Mouse (Mus musculus) forebrain, postnatal 0 days (tissue): Measurements from ENCODE around the gene Fam160a1. TPM values are rescaled to one million over a fixed set of nuclear protein-coding genes. Genes with fewer than 3 reads are reported as not detected.

Experiments used
- ATAC-seq: fragments of 200-750 bp; cut with Nextera tagmentation; 2 replicates; pipeline ENCODE4 v1.8.0; 2017; ENCODE audit warnings: mild to moderate bottlenecking, moderate library complexity
- DNase-seq: peaks from one replicate; pipeline ENCODE4 v3.0.0-alpha.2; 2015
- H3K27ac ChIP-seq: fragments of 300-500 bp; sonication (generic); 2 replicates; pipeline ENCODE4 v1.5.1; 2014; ENCODE audit warnings: low read depth, mild to moderate bottlenecking, antibody characterized with exemption, low read length, moderate library complexity, mixed read lengths
- H3K27me3 ChIP-seq: fragments of 300-500 bp; sonication (generic); 2 replicates; pipeline ENCODE4 v1.6.1; 2014; ENCODE audit warnings: mild to moderate bottlenecking, low read length, mixed read lengths; ENCODE audit not compliant: insufficient read depth
- H3K36me3 ChIP-seq: fragments of 300-500 bp; sonication (generic); 2 replicates; pipeline ENCODE4 v1.6.1; 2014; ENCODE audit warnings: mild to moderate bottlenecking, moderate library complexity; ENCODE audit not compliant: insufficient read depth
- H3K4me1 ChIP-seq: fragments of 300-500 bp; sonication (generic); 2 replicates; pipeline ENCODE4 v1.6.1; 2014; ENCODE audit warnings: antibody characterized with exemption; ENCODE audit not compliant: insufficient read depth
- H3K4me2 ChIP-seq: fragments of 300-500 bp; sonication (generic); 2 replicates; pipeline ENCODE4 v1.6.1; 2014; ENCODE audit warnings: low read depth, mild to moderate bottlenecking, moderate library complexity
- H3K4me3 ChIP-seq: fragments of 300-500 bp; sonication (generic); 2 replicates; pipeline ENCODE4 v1.5.1; 2014; ENCODE audit warnings: low read depth, low read length, mixed read lengths
- H3K9ac ChIP-seq: fragments of 300-500 bp; sonication (generic); 2 replicates; pipeline ENCODE4 v1.6.1; 2014; ENCODE audit warnings: mild to moderate bottlenecking
- H3K9me3 ChIP-seq: fragments of 300-500 bp; sonication (generic); 2 replicates; pipeline ENCODE4 v1.6.1; 2016; ENCODE audit warnings: low read length
- CTCF ChIP-seq: sonication (generic); IDR thresholded peaks from 2 replicates; pipeline ENCODE4 v1.5.1; 2016; ENCODE audit warnings: antibody characterized with exemption, control low read depth, low read depth
- WGBS: fragments of 180-500 bp; shearing (Covaris S2); extraction: QIAGEN DNeasy Blood & Tissue Kit; methylation state at CpG from one replicate; pipeline ENCODE4 v1.1.7; 2014; 5-methylcytosine and 5-hydroxymethylcytosine counted together
- polyA plus RNA-seq: library from polyadenylated mRNA; unstranded; fragments of >200 nt; fragmentation: Nextera tagmentation; extraction: Ambion mirVana; gene quantifications from 2 replicates; pipeline ENCODE4 v1.2.1, GENCODE M21; 2015
- total RNA-seq: library from RNA; depleted of rRNA; stranded (reverse); fragments of >200 nt; gene quantifications from 2 replicates; pipeline ENCODE4 v1.2.3, GENCODE M21; 2014; rRNA removed

The Fam160a1 gene
- total RNA-seq (2.6 and 2.8 TPM in 2 replicates), polyA plus RNA-seq (0.57 and 0.67 TPM in 2 replicates)

- H3K9me3 ChIP-seq, result no peaks in the 10 kb centered on the region
- no peak within 1 kb of the TSS for H3K4me2 ChIP-seq
- no peak for TF ChIP-seq CTCF
- H3K9ac ChIP-seq, result no peak within 1 kb of the TSS
- no peak within 1 kb of the TSS for H3K4me3 ChIP-seq
- no peak for DNase-seq
- H3K4me1 ChIP-seq, result no peaks in the 10 kb centered on the region
- no peak within 1 kb of the TSS for H3K27ac ChIP-seq
- no peaks in the 10 kb centered on the region for H3K36me3 ChIP-seq
- no peak for ATAC-seq
- 95% methylated on average over 2 of the region's 2 CpGs for WGBS
- H3K27me3 ChIP-seq, result no peaks in the 10 kb centered on the region
Observed at GRCm38 (mm10) chr3:85817191-85817590, at the start of gene Fam160a1. Gene Fam160a1, minus strand, starts transcription at chr3:85817291.

GRCm38 (mm10) chr3:85863996-85864395 lies 46.9 kb upstream of the Fam160a1 start:
- ATAC-seq, result no peak
- H3K27me3 ChIP-seq, result no peaks in the 10 kb centered on the region
- 31% methylated on average over 3 of the region's 3 CpGs for WGBS
- no peak overlapping the region for H3K4me3 ChIP-seq
- TF ChIP-seq CTCF, result no peak
- H3K4me1 ChIP-seq, result no peaks in the 10 kb centered on the region
- H3K9ac ChIP-seq, result no peak overlapping the region
- no peak overlapping the region for H3K27ac ChIP-seq
- no peaks in the 10 kb centered on the region for H3K36me3 ChIP-seq
- H3K4me2 ChIP-seq, result no peak overlapping the region
- H3K9me3 ChIP-seq, result no peaks in the 10 kb centered on the region
- no peak for DNase-seq

- no peaks in the 10 kb centered on the region for H3K9me3 ChIP-seq
- H3K4me1 ChIP-seq, result no peaks in the 10 kb centered on the region
- no peaks in the 10 kb centered on the region for H3K36me3 ChIP-seq
- no peaks in the 10 kb centered on the region for H3K27me3 ChIP-seq
- no peak for ATAC-seq
- no peak overlapping the region for H3K27ac ChIP-seq
- H3K4me2 ChIP-seq, result no peak overlapping the region
- no peak for TF ChIP-seq CTCF
- H3K9ac ChIP-seq, result no peak overlapping the region
- DNase-seq, result no peak
- WGBS, result 89% methylated on average over 2 of the region's 2 CpGs
- no peak overlapping the region for H3K4me3 ChIP-seq
Observed at GRCm38 (mm10) chr3:85862886-85863285, 45.8 kb upstream of the Fam160a1 start.

- no peak overlapping the region for H3K9ac ChIP-seq
- no peak overlapping the region for H3K4me2 ChIP-seq
- 89% methylated on average over 5 of the region's 5 CpGs for WGBS
- H3K4me1 ChIP-seq, result no peaks in the 10 kb centered on the region
- ATAC-seq (no peak), DNase-seq (no peak)
- H3K27me3 ChIP-seq, result no peaks in the 10 kb centered on the region
- H3K27ac ChIP-seq, result no peak overlapping the region
- H3K9me3 ChIP-seq, result no peaks in the 10 kb centered on the region
- H3K36me3 ChIP-seq, result no peaks in the 10 kb centered on the region
- TF ChIP-seq CTCF, result no peak
- H3K4me3 ChIP-seq, result no peak overlapping the region
Observed at GRCm38 (mm10) chr3:85860996-85861395, 43.9 kb upstream of the Fam160a1 start.

DNA sequence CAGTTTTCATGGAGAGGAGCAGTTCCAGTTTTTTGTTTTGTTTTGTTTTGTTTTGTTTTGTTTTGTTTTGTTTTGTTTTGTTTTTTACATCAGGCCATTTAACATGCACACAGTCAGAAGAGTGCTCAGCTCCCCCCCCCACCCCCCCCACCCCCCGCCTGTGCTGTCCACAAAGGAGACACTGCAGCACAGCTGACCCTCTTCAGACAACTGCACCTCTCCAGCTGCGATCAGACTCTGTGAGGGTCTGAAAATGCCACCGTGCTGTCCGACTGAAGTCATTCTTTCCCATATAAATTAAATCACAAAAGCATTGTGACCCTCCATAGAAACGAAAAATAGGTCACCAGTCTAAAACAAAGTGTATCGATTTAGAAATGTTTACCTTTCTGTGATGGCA lies 42.2 kb upstream of the Fam160a1 start:
- 64% methylated on average over 6 of the region's 6 CpGs for WGBS
- no peaks in the 10 kb centered on the region for H3K36me3 ChIP-seq

DNA sequence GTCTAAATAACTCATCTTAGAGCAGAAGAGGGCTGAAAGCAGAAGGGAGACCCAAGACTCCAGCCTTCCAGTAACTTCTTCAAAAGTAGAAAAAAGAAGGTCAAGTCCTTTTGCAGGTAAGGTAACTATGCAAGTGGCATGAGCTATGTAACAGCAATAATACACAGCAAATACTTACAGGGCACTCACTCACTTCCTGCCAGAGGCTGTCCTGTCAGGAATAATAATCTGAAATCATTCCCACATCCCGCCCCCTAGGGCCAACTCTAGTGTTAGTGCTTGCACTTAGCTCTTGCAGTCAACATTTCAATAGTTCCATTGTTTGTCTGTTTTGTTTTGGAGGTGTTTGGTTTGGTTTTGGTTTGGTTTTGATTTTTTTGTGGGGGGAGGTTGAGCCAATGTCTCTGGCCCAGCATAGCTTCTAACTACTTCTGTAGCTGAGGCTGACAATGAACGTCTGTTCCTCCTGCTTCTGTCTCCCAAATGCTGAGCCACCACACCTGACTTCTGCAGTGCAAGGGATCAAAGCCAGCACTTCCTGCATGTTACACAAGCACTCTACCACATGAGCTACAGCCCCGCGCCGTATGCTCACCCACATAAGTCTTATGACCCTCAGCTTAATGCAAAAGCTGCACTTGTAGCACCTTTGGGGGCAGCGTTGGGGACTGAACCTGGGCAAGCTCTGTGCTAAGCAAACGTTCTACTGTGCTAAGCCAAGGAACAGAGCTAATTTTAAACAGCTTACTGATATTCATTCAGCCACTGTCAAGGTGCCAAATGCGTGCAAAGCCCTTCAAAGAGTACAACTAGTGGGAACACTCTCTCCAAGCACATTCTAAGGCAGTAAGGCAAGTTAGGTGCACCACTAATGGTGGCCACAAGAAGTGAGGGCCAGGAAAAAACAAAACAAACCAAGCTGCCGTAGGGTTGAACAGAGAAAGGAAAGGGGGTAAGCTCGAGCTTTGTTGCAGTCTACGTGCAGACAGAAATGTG lies 41.3 kb upstream of the Fam160a1 start:
- Histone ChIP-seq H3K27me3 (no peaks in the 10 kb centered on the region), H3K27ac (no peak overlapping the region), H3K9me3 (no peaks in the 10 kb centered on the region), H3K36me3 (no peaks in the 10 kb centered on the region), H3K4me1 (peaks cover 7% of the 10 kb centered on the region; the same call in 1 of the 2 replicates), H3K4me2 (no peak overlapping the region), H3K9ac (no peak overlapping the region), H3K4me3 (no peak overlapping the region)
- no peak for TF ChIP-seq CTCF
- 73% methylated on average over 11 of the region's 11 CpGs for WGBS
- ATAC-seq, result no peak
- DNase-seq, result no peak

More for the DNA sequence above, 42.2 kb upstream of the Fam160a1 start:
- Histone ChIP-seq H3K9ac (no peak overlapping the region), H3K4me1 (peaks cover 7% of the 10 kb centered on the region; the same call in 1 of the 2 replicates), H3K9me3 (no peaks in the 10 kb centered on the region), H3K27ac (no peak overlapping the region), H3K4me3 (no peak overlapping the region), H3K4me2 (no peak overlapping the region), H3K27me3 (no peaks in the 10 kb centered on the region)
- ATAC-seq, result no peak
- TF ChIP-seq CTCF, result no peak
- no peak for DNase-seq

DNA sequence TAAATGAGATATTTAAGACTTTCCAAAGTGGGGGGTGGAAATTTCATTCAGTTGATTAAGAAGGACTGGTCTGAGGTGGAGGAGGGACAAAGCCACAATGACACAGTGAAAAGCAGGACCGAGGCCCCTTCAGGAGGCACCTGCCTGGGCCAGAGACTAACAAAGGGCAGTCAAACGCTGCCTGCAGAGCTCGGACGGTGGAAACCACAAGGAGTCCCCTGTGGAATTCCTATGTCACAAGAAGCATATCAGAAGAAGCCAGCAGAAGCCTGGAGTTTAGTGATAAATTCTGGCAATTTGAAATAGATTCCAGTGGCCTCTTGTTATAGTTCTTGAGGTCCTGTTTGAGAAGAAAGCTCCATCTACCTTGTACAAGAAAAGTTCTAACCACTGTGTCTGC lies 40.0 kb upstream of the Fam160a1 start:
- H3K4me2 ChIP-seq, result no peak overlapping the region
- no peak overlapping the region for H3K9ac ChIP-seq
- H3K36me3 ChIP-seq, result no peaks in the 10 kb centered on the region
- H3K9me3 ChIP-seq, result no peaks in the 10 kb centered on the region
- no peaks in the 10 kb centered on the region for H3K27me3 ChIP-seq
- H3K27ac ChIP-seq, result no peak overlapping the region
- TF ChIP-seq CTCF, result no peak
- peaks cover 7% of the 10 kb centered on the region; the same call in 1 of the 2 replicates for H3K4me1 ChIP-seq
- ATAC-seq, result no peak
- no peak for DNase-seq
- H3K4me3 ChIP-seq, result no peak overlapping the region
- WGBS, result 21% methylated on average over 4 of the region's 4 CpGs
